Mouse (Mus musculus) monocyte, adult 2 months (primary cell): ENCODE measurements around the gene Pax1.

ENCODE experiments used
- DNase-seq, 2 experiments: peaks; one replicate each; pipeline ENCODE4 v3.0.0; 2022; ENCODE audit warnings: low spot score in 2 of 2, low read depth in 1 of 2

Gene Pax1

GRCm38 (mm10) chr2:147372947-147373666 is 11.4 kb downstream of the Pax1 start:
- no peak for DNase-seq

- DNase-seq, result no peak
These were observed 11.9 kb downstream of the Pax1 start for GRCm38 (mm10) chr2:147373667-147374007.

- DNase-seq, result no peak
These were observed 12.5 kb downstream of the Pax1 start for GRCm38 (mm10) chr2:147374245-147374644.

- DNase-seq, result no peak
These were observed 13.4 kb downstream of the Pax1 start for GRCm38 (mm10) chr2:147375019-147375715.

DNA sequence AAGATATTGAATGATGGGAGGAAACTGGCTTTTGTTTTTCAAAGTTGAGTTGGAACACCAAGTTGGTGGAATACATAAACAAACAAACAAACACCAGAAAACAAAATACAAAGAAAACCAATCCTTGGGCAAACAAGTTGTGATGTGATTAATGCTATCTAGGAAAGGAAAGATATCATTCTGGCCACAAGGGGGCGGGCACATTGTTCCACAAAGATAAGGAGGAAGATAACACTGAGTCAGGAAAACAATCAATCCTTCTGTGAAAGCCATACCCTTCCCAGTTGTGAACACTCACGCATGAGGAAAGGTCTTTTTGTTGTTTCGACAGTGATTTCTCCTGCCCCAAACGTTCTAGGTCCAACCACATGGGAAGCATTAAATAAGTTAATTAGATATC is 17.2 kb downstream of the Pax1 start:
- no peak for DNase-seq

- no peak for DNase-seq
These were observed 21.6 kb downstream of the Pax1 start for GRCm38 (mm10) chr2:147383373-147383772.

- no peak for DNase-seq
These were observed 25.2 kb downstream of the Pax1 start for GRCm38 (mm10) chr2:147386949-147387348.

- no peak for DNase-seq
These were observed 47.6 kb downstream of the Pax1 start for GRCm38 (mm10) chr2:147409323-147409722.

GRCm38 (mm10) chr2:147415037-147415436 is 53.3 kb downstream of the Pax1 start:
- no peak for DNase-seq

GRCm38 (mm10) chr2:147424582-147425255 is 63.0 kb downstream of the Pax1 start:
- no peak for DNase-seq

- no peak for DNase-seq
These were observed 68.1 kb downstream of the Pax1 start for GRCm38 (mm10) chr2:147429607-147430356.

DNA sequence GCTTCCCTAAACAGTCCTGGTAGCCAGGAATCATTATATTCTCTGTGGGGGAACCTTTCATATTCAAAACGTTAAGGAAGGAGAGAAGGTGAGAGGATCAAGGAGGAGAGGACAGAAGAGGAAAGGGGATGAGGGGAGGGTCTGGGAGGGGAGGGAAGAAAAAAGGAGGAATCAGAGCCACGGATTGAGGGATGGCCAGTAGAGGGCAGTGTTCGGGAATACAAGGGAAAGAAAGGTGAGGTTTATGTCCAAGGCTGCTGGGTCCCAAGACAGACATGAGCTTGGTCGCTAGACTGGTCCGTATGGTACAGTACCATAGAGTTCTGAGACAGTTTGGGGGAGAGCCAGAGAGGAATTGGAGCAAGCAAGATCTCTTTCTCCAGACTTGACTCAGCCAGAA is 71.4 kb downstream of the Pax1 start:
- no peak for DNase-seq
